Mouse (Mus musculus) cortical plate, adult 2 months (tissue): ENCODE measurements around the gene Prm1. TPM values are rescaled to one million over a fixed set of nuclear protein-coding genes. Genes with fewer than 3 reads are reported as not detected.
A peak's percentile ranks its signal among the peaks of the same experiment; 100 is the strongest.

Experiments
- H3K27ac ChIP-seq: fragments of 200-500 bp; 2 replicates; pipeline ENCODE4 v1.5.1; 2012; ENCODE audit warnings: low read length, control low read depth, inconsistent platforms; ENCODE audit not compliant: insufficient read depth
- H3K4me1 ChIP-seq: fragments of 200-500 bp; 2 replicates; pipeline ENCODE4 v1.6.1; 2011; ENCODE audit warnings: low read length; ENCODE audit not compliant: control insufficient read depth, insufficient read depth
- H3K4me3 ChIP-seq: fragments of 200-500 bp; 2 replicates; pipeline ENCODE4 v1.5.1; 2011; ENCODE audit warnings: mild to moderate bottlenecking, low read length, control low read depth; ENCODE audit not compliant: insufficient read depth
- CTCF ChIP-seq: fragments of 200-500 bp; IDR thresholded peaks from 2 replicates; pipeline ENCODE4 v1.5.1; 2011; ENCODE audit warnings: mild to moderate bottlenecking, control low read depth, low read length; ENCODE audit not compliant: insufficient read depth; ENCODE audit errors: extremely low read depth
- POLR2A ChIP-seq: fragments of 200-500 bp; IDR thresholded peaks from 2 replicates; pipeline ENCODE4 v1.6.1; 2011; ENCODE audit warnings: mild to moderate bottlenecking, low read length, control low read depth; ENCODE audit not compliant: insufficient read depth; ENCODE audit errors: extremely low read depth
- polyA plus RNA-seq: library from polyadenylated mRNA; depleted of rRNA; stranded (reverse); fragments of >200 nt; gene quantifications from 2 replicates; pipeline ENCODE4 v1.2.3, GENCODE M21; 2012

Gene Prm1
- polyA plus RNA-seq, 1 experiment = not detected

DNA sequence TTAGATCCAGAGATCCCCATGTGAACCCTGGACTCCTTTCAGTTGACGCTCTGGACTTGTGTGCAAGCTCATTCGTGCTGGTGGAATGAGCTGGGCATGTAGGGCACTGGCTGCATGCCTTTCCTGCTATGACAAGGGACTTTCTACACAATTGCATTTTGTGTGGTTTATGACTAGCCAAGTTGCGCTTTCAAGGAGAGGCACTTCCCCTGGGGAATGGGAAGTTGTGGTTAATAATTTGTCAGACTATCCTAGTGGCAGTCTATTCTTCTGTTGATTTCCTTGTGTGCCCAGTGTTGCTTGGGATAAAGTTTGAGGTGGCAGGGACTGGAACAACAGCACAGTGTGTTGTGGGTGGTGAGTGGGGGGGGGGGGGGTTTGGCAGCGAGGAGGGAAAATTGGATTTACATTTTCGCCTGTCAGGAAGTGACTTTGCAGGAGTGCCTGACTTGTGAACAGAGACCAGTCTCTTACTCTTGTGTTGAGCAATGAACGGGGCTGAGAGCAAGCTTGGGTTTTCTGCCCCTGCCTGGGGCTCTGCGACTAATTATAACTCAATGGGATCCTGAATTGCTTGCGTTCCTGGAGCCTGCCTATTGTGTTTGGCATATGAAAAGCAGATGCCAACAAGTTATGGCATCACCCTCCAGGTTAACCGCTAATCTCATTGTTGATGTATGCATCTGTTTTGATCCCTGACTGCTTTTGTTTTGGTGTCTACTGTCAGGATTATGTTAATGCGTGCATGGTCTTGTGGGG lies 33.0 kb upstream of the Prm1 start:
- Histone ChIP-seq H3K27ac (no peak overlapping the region), H3K4me1 (no peaks in the 10 kb centered on the region), H3K4me3 (no peak overlapping the region)
- TF ChIP-seq CTCF (no peak), POLR2A (no peak)

DNA sequence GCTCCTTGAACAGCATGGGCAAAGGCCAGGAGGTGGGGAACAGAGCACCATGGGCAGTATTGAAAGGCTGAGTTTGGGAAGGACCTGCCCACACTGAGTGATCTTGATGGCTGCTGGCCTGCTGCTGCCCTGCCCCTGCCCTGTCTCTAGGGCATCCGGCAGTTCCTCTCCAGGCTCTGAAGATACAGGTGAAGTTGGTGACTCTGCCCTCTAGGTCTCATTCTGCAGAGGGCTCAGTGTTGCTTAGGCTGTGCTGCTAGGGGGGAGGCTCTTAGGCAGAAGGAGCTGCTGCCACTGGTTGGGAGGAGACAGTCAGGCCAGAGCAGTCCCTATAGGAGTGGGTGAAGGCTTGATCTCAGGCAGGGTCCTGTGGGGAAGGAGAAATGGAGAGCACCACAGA lies 32.3 kb upstream of the Prm1 start:
- H3K4me3 ChIP-seq = no peak overlapping the region
- H3K27ac ChIP-seq = no peak overlapping the region
- H3K4me1 ChIP-seq = no peaks in the 10 kb centered on the region
- TF ChIP-seq CTCF (no peak), POLR2A (no peak)

DNA sequence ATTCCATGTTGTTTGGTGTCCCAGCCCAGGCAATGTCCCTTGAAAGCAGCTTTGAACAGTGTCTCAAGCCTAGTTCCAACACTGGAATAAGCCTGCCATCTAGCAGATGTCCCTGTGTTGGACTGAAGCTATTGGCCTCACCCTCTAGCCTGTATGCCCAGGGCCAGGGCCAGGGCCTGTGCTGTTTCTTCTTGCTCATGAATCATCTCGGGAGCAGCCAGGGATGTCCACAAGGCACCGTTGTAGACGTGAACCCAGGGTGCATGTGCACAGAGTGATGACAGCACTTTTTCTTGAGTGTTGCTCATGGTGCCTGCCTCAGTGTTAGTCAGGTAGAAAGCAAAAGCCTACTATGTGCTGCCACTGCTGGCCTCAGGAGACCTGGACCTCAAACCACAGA lies 31.6 kb upstream of the Prm1 start:
- H3K4me3 ChIP-seq = no peak overlapping the region
- H3K27ac ChIP-seq = no peak overlapping the region
- no peaks in the 10 kb centered on the region for H3K4me1 ChIP-seq
- no peak for TF ChIP-seq POLR2A
- TF ChIP-seq CTCF = no peak

DNA sequence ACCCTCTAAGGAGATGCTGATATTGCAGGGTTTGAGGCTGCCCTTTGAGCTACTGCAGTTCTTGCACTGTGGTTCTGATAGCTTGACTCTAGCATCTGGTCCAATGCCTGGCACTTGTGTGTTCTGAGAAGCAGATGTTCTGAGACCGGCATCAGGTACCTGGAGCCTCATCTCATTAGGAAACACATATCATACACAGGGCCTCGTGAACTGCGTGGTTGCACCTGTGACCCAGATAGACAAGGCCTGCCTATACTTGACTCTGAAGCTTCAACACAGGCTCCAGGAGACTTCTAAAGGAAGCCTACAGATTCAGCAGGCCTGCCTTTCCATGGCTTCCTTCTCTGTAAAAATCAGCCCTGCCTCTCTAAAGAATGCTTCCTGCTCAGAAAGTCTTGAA lies 30.7 kb upstream of the Prm1 start:
- TF ChIP-seq CTCF (no peak), POLR2A (no peak)
- Histone ChIP-seq H3K4me1 (no peaks in the 10 kb centered on the region), H3K27ac (no peak overlapping the region), H3K4me3 (no peak overlapping the region)

DNA sequence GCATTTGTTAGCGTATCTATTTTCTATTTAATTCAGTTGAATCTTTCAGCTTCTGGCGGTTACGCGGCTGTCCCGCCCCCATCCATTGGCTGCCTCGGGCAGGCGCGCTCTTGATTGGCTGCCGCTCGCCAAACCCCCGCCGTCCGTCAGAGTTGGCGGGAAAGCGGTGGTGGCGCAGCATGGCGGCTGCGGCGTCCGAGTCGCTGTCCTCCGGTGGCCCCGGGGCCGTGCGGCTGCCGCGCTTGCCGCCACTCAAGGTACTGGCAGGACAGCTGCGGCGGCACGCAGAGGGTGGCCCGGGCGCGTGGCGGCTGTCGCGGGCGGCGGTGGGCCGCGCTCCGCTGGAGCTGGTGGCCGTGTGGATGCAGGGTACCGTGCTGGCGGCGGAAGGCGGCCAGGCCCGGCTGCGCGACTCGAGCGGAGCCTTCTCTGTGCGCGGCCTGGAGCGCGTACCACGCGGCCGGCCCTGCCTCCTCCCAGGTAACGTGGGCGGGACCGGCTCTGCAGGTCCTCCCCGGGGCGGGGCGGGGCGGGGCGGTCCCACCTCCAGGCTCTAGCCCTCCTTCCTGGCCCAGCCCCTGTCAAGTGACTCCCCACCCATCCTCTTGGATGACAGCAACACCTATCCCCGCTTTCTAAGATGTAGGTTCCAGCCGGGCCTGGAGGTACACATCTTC lies 29.4 kb upstream of the Prm1 start, which contains the start of gene Rmi2:
Rmi2 (plus strand) TSS at position 149 of the 677 bp plus-strand sequence.
- no peaks in the 10 kb centered on the region for H3K4me1 ChIP-seq
- no peak for TF ChIP-seq CTCF
- no peak for TF ChIP-seq POLR2A
- H3K27ac ChIP-seq = no peak within 1 kb of the TSS
- peak within 1 kb of the TSS; percentile 32 for H3K4me3 ChIP-seq

DNA sequence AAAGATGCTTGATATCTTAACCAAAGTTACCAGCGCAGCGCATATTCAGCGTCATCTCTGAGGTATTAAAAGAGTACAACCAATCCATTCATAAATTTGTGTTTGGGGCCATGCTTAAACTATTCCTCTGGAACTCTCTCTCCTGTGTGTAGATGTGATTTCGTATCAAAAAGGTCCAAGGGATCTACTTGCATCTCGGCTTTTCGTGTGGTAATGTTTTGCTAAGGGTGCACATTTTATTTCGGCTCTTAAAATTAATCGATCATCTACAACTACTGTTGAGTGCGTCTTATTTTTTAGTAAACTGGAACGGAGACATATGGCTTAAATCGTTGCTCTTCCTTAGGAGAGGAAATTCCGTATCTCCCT lies 28.9 kb upstream of the Prm1 start:
- H3K4me3 ChIP-seq = peak overlapping the region; percentile 32
- TF ChIP-seq CTCF = no peak
- H3K27ac ChIP-seq = no peak overlapping the region
- no peaks in the 10 kb centered on the region for H3K4me1 ChIP-seq

DNA sequence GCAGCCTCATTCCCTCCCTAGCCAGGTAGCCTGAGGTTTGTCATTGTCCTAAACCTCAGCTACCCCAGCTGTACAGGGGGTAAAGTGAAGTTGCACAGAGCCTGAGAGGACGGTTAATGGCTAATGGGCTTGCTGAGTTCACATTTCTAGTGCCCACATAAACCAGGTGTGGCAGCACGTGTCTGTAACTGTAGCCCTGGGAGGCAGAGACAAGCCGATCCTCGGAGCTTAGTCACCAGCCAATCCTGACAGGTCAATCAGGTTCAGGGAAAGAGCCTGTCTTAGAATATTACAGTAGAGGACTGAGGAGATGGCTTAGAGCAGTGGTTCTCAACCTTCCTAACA lies 22.8 kb upstream of the Prm1 start:
- TF ChIP-seq CTCF = no peak
- TF ChIP-seq POLR2A = no peak
- H3K4me1 ChIP-seq = no peaks in the 10 kb centered on the region
- no peak overlapping the region for H3K27ac ChIP-seq
- no peak overlapping the region for H3K4me3 ChIP-seq

DNA sequence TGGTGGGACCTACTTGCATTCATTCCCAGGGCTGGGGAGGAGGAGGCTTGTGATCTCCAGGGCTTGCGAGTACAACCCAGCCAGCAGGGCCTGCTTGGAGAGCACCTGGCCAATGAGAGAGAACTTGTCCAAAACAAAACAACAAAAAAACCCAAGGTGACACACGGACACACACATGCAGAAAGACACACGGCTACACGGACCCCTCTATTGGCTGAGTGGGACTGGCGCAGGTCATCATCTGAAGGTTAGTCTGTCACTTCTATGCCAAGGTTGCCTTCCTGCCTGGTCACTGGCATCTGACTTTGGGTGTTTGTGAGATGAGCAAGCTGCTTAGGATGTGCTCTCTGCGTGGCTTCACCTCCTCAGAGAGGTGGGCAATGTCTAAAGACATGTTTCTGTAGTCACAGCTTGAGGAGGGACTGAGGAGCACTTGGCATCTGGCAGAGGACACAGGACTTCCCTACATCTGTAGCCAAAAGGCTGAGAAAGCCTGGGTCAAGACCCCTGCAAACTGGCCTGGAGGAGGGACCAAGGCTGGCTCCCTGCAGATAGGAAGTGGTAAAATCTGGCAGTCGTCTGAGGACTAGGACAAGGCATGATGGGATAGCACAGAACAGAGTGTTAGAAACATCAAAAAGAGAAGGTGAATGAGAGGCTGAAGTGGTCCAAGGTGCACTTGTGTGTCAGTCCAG lies 22.3 kb upstream of the Prm1 start:
- TF ChIP-seq CTCF (no peak), POLR2A (no peak)
- H3K4me1 ChIP-seq = no peaks in the 10 kb centered on the region

DNA sequence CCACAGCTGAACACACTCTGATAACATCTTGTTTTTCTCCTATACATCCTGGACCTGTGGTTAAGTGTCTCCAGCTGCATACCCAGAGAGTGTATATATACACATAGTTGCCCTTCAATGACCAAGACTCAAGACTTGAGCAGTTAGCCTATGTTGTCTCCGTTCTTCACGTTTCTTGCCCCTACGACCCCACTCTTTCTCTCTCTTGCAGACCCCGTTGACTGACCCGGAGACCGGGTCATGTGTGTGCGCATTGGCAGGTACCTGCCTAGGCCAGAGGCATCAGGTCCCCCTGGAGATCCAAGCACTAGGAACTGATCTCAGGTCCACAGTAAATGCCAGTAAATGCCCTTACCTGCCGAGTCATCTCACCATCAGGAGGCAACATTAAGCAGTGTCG lies 21.6 kb upstream of the Prm1 start:
- TF ChIP-seq CTCF (no peak), POLR2A (no peak)
- Histone ChIP-seq H3K4me1 (no peaks in the 10 kb centered on the region), H3K27ac (no peak overlapping the region), H3K4me3 (no peak overlapping the region)

More for the DNA sequence above, 22.3 kb upstream of the Prm1 start:
- Histone ChIP-seq H3K4me3 (no peak overlapping the region), H3K27ac (no peak overlapping the region)

DNA sequence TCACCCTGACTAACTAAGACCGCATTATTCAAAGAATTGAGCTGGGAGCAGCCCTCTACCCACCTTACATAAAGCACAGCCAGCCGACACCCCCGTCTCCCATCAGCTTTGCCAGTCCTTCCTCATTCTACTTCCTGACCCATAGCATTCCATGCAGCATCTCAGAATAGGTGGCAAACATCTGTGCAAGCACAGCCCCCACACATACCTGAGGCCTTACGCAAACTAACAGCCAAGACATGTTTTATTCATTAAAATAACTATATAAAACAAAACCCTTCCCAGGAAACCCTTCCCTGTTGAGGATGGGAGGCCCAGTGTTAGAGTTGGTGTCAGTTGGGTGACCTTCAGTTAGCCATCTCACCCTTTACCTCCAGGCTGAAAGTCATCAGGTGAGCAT lies 20.2 kb upstream of the Prm1 start:
- TF ChIP-seq POLR2A (no peak), CTCF (no peak)

More for the DNA sequence above, 20.2 kb upstream of the Prm1 start:
- Histone ChIP-seq H3K4me1 (no peaks in the 10 kb centered on the region), H3K27ac (no peak overlapping the region), H3K4me3 (no peak overlapping the region)
